Mouse (Mus musculus) pancreas, adult 10 weeks (tissue): ENCODE results near the gene Cdca3. TPM values are rescaled to one million over a fixed set of nuclear protein-coding genes. Genes with fewer than 3 reads are reported as not detected.

ENCODE experiments used
- polyA plus RNA-seq: library from polyadenylated mRNA; stranded (reverse); fragments of 350-450 nt; fragmentation: Illumina TruSeq; extraction: RNeasy Lipid Tissue Mini Kit (QIAGEN cat#74804); gene quantifications from one replicate; pipeline ENCODE4 v1.2.3, GENCODE M21; 2015; ENCODE audit warnings: low read depth, low replicate concordance; ENCODE audit not compliant: insufficient read depth

Gene Cdca3
- polyA plus RNA-seq, result 0.87 TPM

DNA sequence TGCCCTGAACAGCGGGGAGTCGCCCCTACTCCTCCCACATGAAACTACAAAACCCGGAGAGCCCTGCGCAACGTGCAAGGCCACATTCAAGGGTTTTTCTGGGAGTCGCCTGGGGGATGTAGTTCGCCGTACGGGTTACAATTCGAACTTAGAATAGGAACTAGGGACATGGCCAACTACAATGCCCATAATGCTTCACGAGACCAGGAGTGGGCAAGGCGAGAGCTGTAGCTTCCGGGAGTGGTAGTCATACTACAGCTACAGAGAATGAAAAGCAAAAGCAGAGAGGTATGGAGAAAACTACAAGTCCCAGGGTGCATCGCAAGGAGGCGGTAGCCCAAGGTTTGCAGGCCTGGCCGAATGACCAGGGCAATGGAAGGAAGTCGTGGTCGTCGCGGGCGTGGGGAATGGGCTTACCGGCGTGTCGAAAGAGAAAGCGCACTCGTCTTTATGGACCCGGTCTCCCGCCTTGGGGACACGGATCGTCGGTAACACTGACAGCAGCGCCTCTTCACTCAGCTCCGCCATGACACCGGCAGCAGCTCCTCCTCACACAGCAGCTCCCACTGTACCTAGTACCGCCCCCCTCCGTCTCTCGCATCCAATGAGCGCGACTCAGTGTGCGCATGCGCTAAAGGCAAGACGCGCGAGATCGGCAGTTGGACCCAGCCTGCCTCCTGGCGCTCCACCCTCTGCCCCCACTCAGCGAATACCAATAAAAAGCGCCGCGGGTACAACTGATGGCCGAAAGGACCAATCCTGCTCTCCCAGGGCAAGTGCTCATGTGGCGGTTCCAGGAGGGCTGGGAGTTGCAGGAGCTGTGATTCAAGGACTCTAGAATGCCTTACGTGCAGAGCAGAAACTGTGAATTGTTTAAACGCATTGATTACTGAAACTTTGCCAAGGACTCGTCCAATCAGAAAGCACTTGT lies at the start of gene Cdca3, which contains the start of gene Usp5:
Gene Cdca3, plus strand, starts transcription at position 680 of the 931 bp plus-strand sequence.
Gene Usp5, minus strand, starts transcription at position 617 of the 931 bp plus-strand sequence.

DNA sequence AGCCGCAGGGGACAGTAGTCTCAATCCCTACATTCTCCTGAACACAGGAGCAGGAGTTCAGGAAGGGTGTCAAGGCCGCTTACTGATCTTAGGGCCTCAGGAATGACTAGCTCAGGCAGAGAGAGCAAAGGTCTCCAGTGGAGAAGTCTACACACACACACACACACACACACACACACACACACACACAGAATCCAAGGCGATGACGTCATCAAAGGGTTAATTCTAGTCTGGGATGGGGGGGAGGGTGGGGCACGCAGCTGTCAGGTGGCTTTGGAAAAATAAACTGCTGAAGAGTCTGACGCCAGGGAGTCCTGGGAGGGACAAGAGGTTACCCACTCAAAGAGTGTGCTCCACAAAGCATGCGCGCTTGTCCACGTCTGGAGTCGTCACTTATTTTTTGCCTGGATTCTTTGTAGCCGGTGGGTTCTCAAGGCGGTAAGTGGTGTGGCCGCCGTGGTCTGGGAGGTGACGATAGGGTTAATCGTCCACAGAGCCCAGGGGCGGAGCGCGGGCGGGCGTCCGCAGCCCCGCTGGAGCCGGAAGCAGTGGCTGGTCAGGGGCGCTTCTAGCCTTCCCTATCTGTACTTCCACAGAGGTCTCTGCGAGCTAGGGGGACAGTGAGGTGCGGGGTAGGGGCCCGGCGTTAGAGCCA lies 20.9 kb upstream of the Cdca3 start, which contains the start of gene Spsb2:
Gene Spsb2, plus strand, starts transcription at position 304 of the 655 bp plus-strand sequence.

GRCm38 (mm10) chr6:124813933-124814332 lies 15.4 kb upstream of the Cdca3 start, which contains the start of gene Tpi1:
TSS of gene Tpi1 (minus strand) at chr6:124814296.

GRCm38 (mm10) chr6:124840241-124841167 lies 11.2 kb downstream of the Cdca3 start, which contains the start of gene Gnb3:
TSS of gene Gnb3 (minus strand) at chr6:124840275.

DNA sequence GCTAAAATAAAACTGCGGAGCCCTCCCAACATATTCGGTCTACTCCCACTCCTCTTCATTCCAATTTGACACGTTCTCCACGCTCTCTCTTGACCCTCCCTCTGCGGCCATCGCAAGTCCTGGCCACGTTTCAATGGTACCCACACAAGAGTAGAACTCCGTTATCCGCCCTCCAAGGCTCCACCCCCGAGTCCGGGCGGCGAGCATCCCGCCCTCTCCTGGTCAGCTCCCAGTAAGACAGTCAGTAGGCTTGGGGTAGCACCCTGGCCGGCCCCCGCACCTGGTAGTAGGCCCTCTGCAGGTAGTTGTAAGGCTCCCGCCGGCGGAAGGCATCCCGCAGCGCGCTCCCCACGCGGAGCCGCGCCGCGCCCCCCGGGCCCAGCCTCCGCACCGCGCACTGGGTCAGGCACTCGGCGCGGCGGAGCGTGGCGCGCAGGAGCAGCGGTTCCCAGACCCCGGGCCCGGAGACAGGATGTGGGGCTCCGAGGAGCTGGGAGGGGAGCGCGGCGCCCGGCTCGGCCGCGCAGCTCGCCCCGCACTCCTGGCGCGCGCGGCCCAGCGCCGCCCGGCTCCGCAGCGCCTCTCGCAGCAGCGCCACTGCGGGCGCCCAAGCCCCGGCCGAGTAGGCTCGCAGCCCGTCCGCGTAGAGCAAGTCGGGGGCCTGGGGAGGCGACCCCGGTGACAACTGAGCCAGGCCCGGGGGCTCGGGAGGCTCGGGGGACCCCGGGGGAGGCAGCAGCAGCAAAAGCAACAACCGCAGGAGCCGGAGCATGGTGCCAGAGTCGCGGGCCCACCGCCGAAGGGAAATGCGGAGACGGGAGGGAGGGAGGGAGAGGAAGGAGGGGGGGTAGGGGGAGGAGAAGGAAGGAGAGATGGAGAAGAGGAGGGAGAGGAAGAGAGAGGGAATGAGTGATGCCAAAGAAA lies 27.8 kb downstream of the Cdca3 start, which contains the start of gene P3h3:
Gene P3h3, minus strand, starts transcription at position 837 of the 924 bp plus-strand sequence.

DNA sequence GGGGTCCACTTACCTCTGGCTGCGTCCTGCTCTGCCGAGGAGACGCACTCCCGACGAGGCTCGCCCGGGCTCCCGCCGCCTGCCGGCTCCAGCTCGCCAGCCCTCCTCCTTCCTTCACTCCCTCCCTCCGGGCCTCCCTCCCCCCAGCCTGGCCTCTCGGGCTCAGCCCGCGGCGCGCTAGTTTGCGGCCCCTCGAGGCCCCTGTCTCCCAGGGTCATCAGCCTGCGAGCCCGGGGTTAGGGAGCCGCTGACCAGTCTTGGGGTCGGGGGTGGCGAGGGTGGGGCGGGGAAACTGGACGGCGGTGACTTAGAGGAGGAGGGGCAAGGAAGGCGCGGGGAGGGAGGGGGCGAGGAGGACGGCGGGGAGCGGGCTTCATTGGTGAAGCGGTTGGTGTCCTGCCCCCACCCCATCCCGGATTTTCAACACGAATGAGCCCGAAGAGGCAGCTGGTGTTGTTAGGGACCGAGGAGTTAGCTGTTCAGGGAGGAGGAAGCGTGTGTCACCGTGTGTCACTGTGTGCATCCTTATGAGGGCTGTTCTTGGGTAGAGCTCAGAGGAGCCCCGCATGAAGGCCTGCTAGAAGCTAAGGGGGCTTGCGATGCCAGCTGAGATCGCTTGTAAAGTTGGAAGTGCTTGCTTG lies 34.4 kb downstream of the Cdca3 start, which contains the start of gene Gpr162:
Gene Gpr162, minus strand, starts transcription at position 326 of the 641 bp plus-strand sequence.

Other genes starting within 250 kb of the Cdca3 start
- not detected for gene C1s2, start 193.5 kb upstream of the Cdca3 start, polyA plus RNA-seq
- gene Lpcat3, start 166.5 kb upstream of the Cdca3 start, polyA plus RNA-seq, result 19.6 TPM
- gene Emg1, start 117.4 kb upstream of the Cdca3 start, polyA plus RNA-seq, result 33.9 TPM
- 33.9 TPM for gene Phb2, start 117.2 kb upstream of the Cdca3 start, polyA plus RNA-seq
- gene Ptpn6, start 90.8 kb upstream of the Cdca3 start, polyA plus RNA-seq, result 7.1 TPM
- 65.8 TPM for gene Grcc10, start 88.2 kb upstream of the Cdca3 start, polyA plus RNA-seq
- 0.89 TPM for gene Gm45234, start 73.5 kb upstream of the Cdca3 start, polyA plus RNA-seq
- gene Atn1, start 73.0 kb upstream of the Cdca3 start, polyA plus RNA-seq, result 10.0 TPM
- gene Eno2, start 59.9 kb upstream of the Cdca3 start, polyA plus RNA-seq, result 4.1 TPM
- gene Lrrc23, start 49.8 kb upstream of the Cdca3 start, polyA plus RNA-seq, result 0.98 TPM
- gene Spsb2, start 20.9 kb upstream of the Cdca3 start, polyA plus RNA-seq, result 4.9 TPM
- gene Tpi1, start 15.3 kb upstream of the Cdca3 start, polyA plus RNA-seq, result 34.3 TPM
- 17.3 TPM for gene Usp5, start 63 bp upstream of the Cdca3 start, polyA plus RNA-seq
- gene Gnb3, start 10.7 kb downstream of the Cdca3 start, polyA plus RNA-seq, result 0.46 TPM
- gene P3h3, start 28.2 kb downstream of the Cdca3 start, polyA plus RNA-seq, result 8.8 TPM
- not detected for gene Gpr162, start 34.4 kb downstream of the Cdca3 start, polyA plus RNA-seq
- not detected for gene Cd4, start 58.7 kb downstream of the Cdca3 start, polyA plus RNA-seq
- 2.0 TPM for gene Lag3, start 82.2 kb downstream of the Cdca3 start, polyA plus RNA-seq
- 234 TPM for gene Ptms, start 90.6 kb downstream of the Cdca3 start, polyA plus RNA-seq
- gene Mlf2, start 101.8 kb downstream of the Cdca3 start, polyA plus RNA-seq, result 42.2 TPM
- gene Cops7a, start 136.0 kb downstream of the Cdca3 start, polyA plus RNA-seq, result 22.9 TPM
- gene Pianp, start 167.1 kb downstream of the Cdca3 start, polyA plus RNA-seq, result 2.4 TPM
- gene Zfp384, start 179.6 kb downstream of the Cdca3 start, polyA plus RNA-seq, result 19.0 TPM
- gene Ing4, start 210.2 kb downstream of the Cdca3 start, polyA plus RNA-seq, result 15.3 TPM
- gene Acrbp, start 220.1 kb downstream of the Cdca3 start, polyA plus RNA-seq, result 13.7 TPM
- not detected for gene Lpar5, start 238.4 kb downstream of the Cdca3 start, polyA plus RNA-seq